Mouse (Mus musculus): Measurements from ENCODE around the gene Tns4. TPM values are rescaled to one million over a fixed set of nuclear protein-coding genes. Genes with fewer than 3 reads are reported as not detected.
A peak's percentile ranks its signal among the peaks of the same experiment; 100 is the strongest.

Tns4 gene
- polyA plus RNA-seq, 1 experiment from 2014 or later = 0.73 TPM

DNA sequence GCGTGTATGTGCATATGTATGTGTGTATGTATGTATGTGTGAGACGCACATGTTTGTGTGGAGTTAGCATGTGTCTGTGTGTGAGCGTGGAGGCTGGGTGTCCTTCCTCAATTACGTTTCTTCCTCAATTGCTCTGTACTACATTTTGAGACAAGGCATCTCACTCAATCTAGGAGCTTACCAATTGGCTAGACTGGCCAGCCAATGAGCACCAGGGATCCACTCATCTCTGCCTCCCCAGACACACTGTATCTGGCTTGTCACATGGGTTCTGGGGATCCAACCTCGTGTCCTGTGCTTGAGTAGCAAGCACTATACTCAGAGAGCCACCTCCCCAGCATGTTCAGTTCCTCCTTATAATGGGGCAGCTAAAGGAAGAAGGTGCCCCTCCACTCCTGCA lies 20.7 kb downstream of the Tns4 start:
- no peak for ATAC-seq (ENCODE audit: insufficient number of reproducible peaks, insufficient read depth, low FRiP score, low TSS enrichment, low read depth)
- Histone ChIP-seq H3K36me3 (no peaks in the 10 kb centered on the region), H3K27ac (peak overlapping the region; percentile 50), H3K4me1 (replicated peaks) (peaks cover 57% of the 10 kb centered on the region), H3K9ac (replicated peaks) (no peak overlapping the region), H3K27me3 (no peaks in the 10 kb centered on the region), H3K4me2 (no peak overlapping the region), H3K4me3 (replicated peaks) (no peak overlapping the region), H3K9me3 (no peaks in the 10 kb centered on the region)
- 92% methylated on average over 5 of the region's 5 CpGs for WGBS

DNA sequence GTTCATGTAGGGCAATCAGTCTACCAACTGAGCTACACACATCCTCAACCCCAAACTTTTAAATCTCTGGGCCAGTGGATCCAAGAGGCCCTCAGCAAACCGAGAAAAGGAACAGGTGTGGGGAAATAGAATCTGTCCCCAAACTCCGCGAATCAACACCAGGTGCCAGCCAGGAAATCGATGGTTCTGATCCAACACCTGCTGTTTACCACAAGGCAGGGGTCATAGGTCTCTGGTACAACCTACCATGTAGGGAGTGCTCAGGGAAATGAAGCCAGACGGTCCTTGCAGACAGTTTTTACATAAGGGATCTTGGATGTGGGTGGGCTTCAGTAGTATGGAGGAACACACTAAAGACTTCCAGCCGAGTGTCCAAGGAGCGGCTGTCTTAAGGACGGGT lies 21.5 kb downstream of the Tns4 start:
- H3K4me3 ChIP-seq (replicated peaks) = no peak overlapping the region
- 0 out of 2 replicates have a peak overlapping the region, but pooled peaks have one; percentile 35 for H3K27ac ChIP-seq
- peaks cover 57% of the 10 kb centered on the region for H3K4me1 ChIP-seq (replicated peaks)
- ATAC-seq (ENCODE audit: insufficient number of reproducible peaks, insufficient read depth, low FRiP score, low TSS enrichment, low read depth) = no peak
- H3K4me2 ChIP-seq = no peak overlapping the region
- no peak overlapping the region for H3K9ac ChIP-seq (replicated peaks)
- 64% methylated on average over 8 of the region's 8 CpGs for WGBS
- no peaks in the 10 kb centered on the region for H3K27me3 ChIP-seq
- H3K36me3 ChIP-seq = no peaks in the 10 kb centered on the region
- no peaks in the 10 kb centered on the region for H3K9me3 ChIP-seq

DNA sequence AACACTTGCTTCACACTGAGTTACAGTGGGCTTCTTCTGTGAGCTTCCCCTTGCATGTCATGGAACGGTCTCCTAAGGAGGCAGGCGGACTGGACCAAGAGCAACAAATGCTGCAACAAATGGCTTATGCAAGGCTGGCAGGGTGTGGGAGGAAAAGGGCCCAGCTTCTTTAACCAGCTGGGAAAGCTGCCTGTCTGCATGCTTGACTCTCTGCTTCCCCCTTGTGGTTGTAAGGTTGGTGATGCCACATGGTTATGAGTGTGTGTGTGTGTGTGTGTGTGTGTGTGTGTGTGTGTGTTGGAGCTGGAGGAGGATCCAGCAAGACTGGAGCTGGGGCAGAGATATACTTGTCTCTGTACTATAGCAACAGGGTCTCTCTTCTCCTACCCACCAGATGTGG lies 23.1 kb downstream of the Tns4 start:
- 15% methylated on average over 2 of the region's 2 CpGs for WGBS
- no peak overlapping the region for H3K4me3 ChIP-seq (replicated peaks)
- H3K27ac ChIP-seq = peak overlapping the region; percentile 58

DNA sequence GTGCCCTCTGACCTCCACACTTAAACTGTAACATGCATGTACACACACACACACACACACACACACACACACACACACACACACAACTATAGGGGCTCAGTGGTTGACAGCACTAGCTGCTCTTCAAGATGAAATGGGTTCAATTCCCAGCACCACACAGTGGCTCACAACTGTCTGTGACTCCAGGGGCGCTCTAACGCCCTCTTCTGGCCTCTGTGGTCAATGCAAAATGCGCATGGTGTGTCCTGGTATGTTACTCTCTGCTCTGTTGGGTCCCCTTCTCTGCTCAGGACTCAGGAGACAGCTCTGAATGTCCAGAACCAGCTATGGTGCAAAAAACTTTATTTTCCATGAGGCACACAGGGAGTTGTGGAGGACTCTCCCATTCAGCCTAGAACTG lies 23.8 kb downstream of the Tns4 start:
- Histone ChIP-seq H3K27ac (peak overlapping the region; percentile 58), H3K4me3 (replicated peaks) (no peak overlapping the region), H3K36me3 (no peaks in the 10 kb centered on the region), H3K4me2 (no peak overlapping the region), H3K27me3 (no peaks in the 10 kb centered on the region), H3K9me3 (no peaks in the 10 kb centered on the region), H3K9ac (replicated peaks) (no peak overlapping the region), H3K4me1 (replicated peaks) (peaks cover 41% of the 10 kb centered on the region)
- ATAC-seq (ENCODE audit: insufficient number of reproducible peaks, insufficient read depth, low FRiP score, low TSS enrichment, low read depth) = no peak
- 82% methylated on average over 3 of the region's 3 CpGs for WGBS

More for the DNA sequence above, 23.1 kb downstream of the Tns4 start:
- no peak overlapping the region for H3K4me2 ChIP-seq
- no peak overlapping the region for H3K9ac ChIP-seq (replicated peaks)
- H3K27me3 ChIP-seq = no peaks in the 10 kb centered on the region
- H3K36me3 ChIP-seq = no peaks in the 10 kb centered on the region
- ATAC-seq (ENCODE audit: insufficient number of reproducible peaks, insufficient read depth, low FRiP score, low TSS enrichment, low read depth) = no peak
- peaks cover 41% of the 10 kb centered on the region for H3K4me1 ChIP-seq (replicated peaks)
- H3K9me3 ChIP-seq = no peaks in the 10 kb centered on the region

DNA sequence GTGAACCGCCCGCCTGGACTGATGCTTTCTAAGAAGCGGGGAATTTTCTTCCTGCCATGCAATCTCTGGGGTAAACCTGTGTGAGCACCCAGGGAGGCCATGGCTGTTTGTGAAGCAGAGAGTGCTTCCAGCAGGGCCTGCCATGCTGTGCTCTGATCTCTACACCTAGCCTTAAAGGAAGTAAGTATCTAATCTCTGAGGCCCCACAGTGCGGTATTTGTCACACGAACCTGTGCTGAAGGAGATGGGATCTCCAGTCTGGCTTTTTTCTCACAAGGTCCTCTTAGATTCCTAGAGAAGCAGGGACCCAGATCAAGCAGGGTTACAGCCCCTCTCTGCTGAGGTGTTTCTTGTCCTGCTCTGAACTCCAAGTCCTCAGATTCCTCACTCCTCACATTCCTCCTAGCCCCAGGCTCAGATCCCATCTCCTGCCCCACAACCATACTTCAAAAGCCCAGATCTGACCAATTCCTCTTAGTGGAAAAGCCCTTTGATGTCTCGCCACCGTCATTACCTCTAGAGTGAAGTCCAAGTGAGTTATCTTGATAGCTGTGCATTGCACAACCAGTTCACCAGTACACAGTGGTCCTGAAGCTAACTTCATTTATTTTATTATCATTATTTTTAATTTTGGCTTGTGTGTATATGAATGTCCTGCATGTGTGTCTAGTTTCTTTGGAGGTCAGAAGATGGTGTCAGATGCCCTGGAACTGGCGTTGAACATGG lies 25.5 kb downstream of the Tns4 start:
- Histone ChIP-seq H3K4me3 (replicated peaks) (no peak overlapping the region), H3K9me3 (peaks cover 6% of the 10 kb centered on the region; the same call in 1 of the 2 replicates), H3K4me1 (replicated peaks) (peaks cover 36% of the 10 kb centered on the region), H3K27me3 (no peaks in the 10 kb centered on the region), H3K4me2 (no peak overlapping the region), H3K9ac (replicated peaks) (no peak overlapping the region), H3K36me3 (no peaks in the 10 kb centered on the region), H3K27ac (peak overlapping the region; percentile 54)
- 23% methylated on average over 8 of the region's 8 CpGs for WGBS
- no peak for ATAC-seq (ENCODE audit: insufficient number of reproducible peaks, insufficient read depth, low FRiP score, low TSS enrichment, low read depth)

DNA sequence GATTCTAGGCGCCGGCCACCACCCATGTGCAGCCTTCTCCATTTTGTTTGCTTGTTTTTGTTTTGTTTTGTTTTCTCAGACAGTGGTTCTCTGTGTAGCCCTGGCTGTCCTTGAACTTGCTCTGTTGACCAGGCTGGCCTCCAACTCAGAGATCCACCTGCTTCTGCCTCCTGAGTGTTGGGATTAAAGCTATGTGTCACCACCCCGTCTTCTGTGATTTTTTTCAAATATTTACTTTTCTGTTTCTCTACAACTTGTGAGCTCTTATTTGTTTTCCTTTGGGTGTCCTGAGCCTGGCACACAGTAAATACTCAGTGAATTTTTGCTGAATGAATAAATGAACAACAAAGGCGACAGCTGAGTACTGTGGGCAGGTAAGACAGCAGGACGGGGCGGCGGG lies 26.4 kb downstream of the Tns4 start:
- Histone ChIP-seq H3K27me3 (no peaks in the 10 kb centered on the region), H3K9me3 (peaks cover 6% of the 10 kb centered on the region; the same call in 1 of the 2 replicates), H3K4me3 (replicated peaks) (no peak overlapping the region), H3K4me2 (no peak overlapping the region), H3K9ac (replicated peaks) (no peak overlapping the region), H3K27ac (no peak overlapping the region; the same call in 1 of the 2 replicates), H3K36me3 (no peaks in the 10 kb centered on the region), H3K4me1 (replicated peaks) (peaks cover 36% of the 10 kb centered on the region)
- WGBS = 85% methylated on average over 7 of the region's 7 CpGs
- ATAC-seq (ENCODE audit: insufficient number of reproducible peaks, insufficient read depth, low FRiP score, low TSS enrichment, low read depth) = no peak

DNA sequence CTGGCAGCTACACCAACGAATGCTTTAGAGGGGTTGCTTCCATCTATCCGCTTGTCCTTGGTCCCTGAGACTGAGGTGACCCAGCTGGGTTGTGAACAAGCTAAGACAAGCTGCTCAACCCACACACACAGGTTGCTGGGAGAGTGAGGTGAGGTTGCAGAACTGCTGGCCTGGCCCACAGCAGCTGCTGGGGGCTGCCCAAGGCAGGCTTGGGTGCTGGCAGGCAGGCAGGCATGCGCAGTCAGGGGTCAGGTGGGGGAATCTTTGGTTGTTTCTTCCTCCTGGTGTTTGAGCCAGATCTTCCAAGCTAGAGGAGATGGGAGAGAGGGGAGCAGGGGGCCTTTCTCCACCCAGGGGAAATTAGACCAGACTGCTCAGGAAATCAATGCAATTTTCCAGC lies 28.7 kb downstream of the Tns4 start:
- H3K36me3 ChIP-seq = no peaks in the 10 kb centered on the region
- H3K27ac ChIP-seq = peak overlapping the region; percentile 74
- WGBS = 78% methylated on average over 3 of the region's 3 CpGs
- H3K4me2 ChIP-seq = no peak overlapping the region
- no peak overlapping the region for H3K4me3 ChIP-seq (replicated peaks)
- no peaks in the 10 kb centered on the region for H3K27me3 ChIP-seq
- peaks cover 39% of the 10 kb centered on the region for H3K4me1 ChIP-seq (replicated peaks)
- no peak overlapping the region for H3K9ac ChIP-seq (replicated peaks)
- peaks cover 6% of the 10 kb centered on the region; the same call in 1 of the 2 replicates for H3K9me3 ChIP-seq
- no peak for ATAC-seq (ENCODE audit: insufficient number of reproducible peaks, insufficient read depth, low FRiP score, low TSS enrichment, low read depth)

DNA sequence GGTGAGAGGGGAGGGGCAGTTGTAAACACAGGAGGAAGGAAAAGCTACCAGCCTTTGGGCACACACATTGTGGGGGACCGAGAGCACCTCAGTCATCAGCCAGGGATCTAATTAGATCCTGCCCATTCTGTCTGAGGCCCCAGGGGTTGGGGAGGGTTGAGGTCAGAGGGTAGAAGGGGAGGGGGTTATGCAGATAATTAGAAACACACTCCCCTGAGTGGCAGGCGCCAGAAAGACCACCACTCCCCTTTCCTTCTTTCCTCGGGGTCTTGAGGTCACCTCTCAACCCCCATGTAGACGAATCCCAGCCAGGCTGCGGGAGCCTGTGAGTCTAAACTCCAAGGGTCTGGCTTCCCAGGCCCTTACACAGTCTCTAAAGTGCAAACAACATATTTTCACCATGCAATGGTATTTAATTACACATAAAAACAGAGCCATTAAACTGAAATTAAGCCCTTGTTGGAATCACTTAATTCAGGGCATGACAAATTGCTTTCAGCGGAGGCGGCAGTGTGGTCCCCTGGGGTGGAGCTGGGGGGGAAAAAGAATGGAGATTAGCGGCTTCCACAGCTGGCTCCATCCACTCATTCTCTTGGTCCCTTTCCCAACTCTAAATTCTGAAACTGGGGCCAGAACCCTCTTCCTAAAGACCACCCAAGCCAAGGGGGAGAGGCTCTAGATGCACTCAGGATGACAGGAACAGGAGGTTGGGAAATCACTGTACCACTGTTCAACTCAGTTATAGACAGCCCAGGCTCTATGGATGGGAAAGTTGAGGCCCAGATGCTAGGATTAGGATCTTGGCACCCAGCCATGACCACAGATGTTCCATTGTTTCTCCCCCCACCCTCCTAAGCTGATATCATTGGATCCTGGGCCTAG lies 33.3 kb downstream of the Tns4 start:
- ATAC-seq (ENCODE audit: insufficient number of reproducible peaks, insufficient read depth, low FRiP score, low TSS enrichment, low read depth) = peak; percentile 58
- Histone ChIP-seq H3K4me3 (replicated peaks) (no peak overlapping the region), H3K9me3 (peaks cover 6% of the 10 kb centered on the region; the same call in 1 of the 2 replicates), H3K4me2 (peak overlapping the region; percentile 15), H3K27ac (peak overlapping the region; percentile 86), H3K4me1 (replicated peaks) (peaks cover 35% of the 10 kb centered on the region), H3K9ac (replicated peaks) (no peak overlapping the region), H3K27me3 (no peaks in the 10 kb centered on the region), H3K36me3 (peaks cover 38% of the 10 kb centered on the region)
- WGBS = 5% methylated on average over 8 of the region's 8 CpGs

DNA sequence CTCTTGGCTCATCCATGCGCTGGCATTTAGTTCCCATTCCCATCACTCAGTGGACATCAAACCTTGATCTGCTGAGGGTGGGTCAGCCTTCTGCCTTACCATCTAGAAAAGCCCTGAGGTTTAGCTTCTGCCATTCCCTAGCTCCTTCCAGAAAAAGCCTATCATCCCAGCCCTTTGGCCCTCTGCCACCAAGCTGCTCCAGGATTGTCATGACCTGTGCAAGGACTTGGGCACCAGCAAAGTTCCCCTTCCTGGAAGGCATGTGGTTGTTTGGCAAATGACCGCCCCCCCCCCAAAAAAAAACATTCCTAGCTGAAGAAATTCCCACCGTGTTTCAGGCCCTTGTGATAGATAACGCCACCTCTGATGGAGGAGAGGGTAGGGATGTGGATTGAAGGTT lies 34.0 kb downstream of the Tns4 start:
- H3K4me2 ChIP-seq = peak overlapping the region; percentile 15
- H3K27ac ChIP-seq = peak overlapping the region; percentile 86
- H3K4me3 ChIP-seq (replicated peaks) = no peak overlapping the region
- H3K36me3 ChIP-seq = peaks cover 45% of the 10 kb centered on the region
- no peaks in the 10 kb centered on the region for H3K27me3 ChIP-seq
- 29% methylated on average over 4 of the region's 4 CpGs for WGBS
- no peak for ATAC-seq (ENCODE audit: insufficient number of reproducible peaks, insufficient read depth, low FRiP score, low TSS enrichment, low read depth)
- H3K4me1 ChIP-seq (replicated peaks) = peaks cover 29% of the 10 kb centered on the region
- H3K9ac ChIP-seq (replicated peaks) = no peak overlapping the region
- H3K9me3 ChIP-seq = peaks cover 6% of the 10 kb centered on the region; the same call in 1 of the 2 replicates

DNA sequence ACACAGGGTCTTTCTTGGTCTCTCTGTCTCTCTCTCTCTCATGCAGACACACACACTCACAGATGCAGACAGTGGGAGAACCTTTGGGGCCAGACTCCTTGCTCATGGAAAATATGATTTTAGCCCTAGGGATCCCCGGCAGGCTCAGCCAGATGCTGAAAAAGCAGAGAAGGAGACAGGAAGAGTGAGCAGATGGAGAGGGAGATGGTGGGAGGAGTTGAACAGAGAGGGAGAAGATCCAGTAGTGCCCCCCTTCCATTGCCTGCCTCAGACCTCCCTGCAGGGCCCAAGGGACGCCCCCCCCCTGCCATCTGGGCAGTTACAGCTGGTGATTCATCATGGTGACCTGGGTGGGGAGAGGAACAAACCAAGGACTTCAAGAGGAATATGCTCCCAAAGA lies 41.5 kb downstream of the Tns4 start:
- Histone ChIP-seq H3K27me3 (no peaks in the 10 kb centered on the region), H3K9ac (replicated peaks) (peak overlapping the region; percentile 46; the same call in 1 of the 2 replicates), H3K9me3 (no peaks in the 10 kb centered on the region), H3K36me3 (peaks cover 83% of the 10 kb centered on the region), H3K4me2 (peak overlapping the region; percentile 85), H3K4me1 (replicated peaks) (peaks cover 61% of the 10 kb centered on the region), H3K4me3 (replicated peaks) (0 out of 2 replicates have a peak overlapping the region, but pooled peaks have one; percentile 97), H3K27ac (peak overlapping the region; percentile 93)
- no peak for ATAC-seq (ENCODE audit: insufficient number of reproducible peaks, insufficient read depth, low FRiP score, low TSS enrichment, low read depth)
- 46% methylated on average over 2 of the region's 2 CpGs for WGBS

DNA sequence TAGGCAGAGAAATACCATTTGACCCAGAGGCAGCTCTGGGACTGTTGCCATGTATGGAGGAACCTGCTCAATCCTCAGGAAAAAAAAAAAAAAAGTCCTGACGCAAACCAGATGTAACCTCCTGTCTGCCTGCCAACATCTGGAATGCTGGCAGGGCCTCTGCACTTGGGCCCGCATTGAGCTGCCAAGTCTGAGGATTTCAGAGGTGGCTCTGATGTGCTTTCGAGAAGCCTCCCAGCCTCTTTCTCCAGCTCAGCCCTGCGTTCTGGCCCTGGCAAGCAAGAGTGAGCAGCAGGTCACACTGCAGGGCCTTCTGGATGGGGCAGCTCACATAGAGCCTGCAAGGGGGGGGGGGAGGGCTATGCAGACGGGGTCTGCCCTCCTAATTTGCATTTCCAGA lies 42.0 kb downstream of the Tns4 start:
- H3K9ac ChIP-seq (replicated peaks) = peak overlapping the region; percentile 46; the same call in 1 of the 2 replicates
- no peak for ATAC-seq (ENCODE audit: insufficient number of reproducible peaks, insufficient read depth, low FRiP score, low TSS enrichment, low read depth)
- 8% methylated on average over 5 of the region's 5 CpGs for WGBS

More for the DNA sequence above, 42.0 kb downstream of the Tns4 start:
- H3K4me3 ChIP-seq (replicated peaks) = peak overlapping the region; percentile 97
- H3K27me3 ChIP-seq = no peaks in the 10 kb centered on the region
- peaks cover 63% of the 10 kb centered on the region for H3K4me1 ChIP-seq (replicated peaks)
- H3K27ac ChIP-seq = peak overlapping the region; percentile 93
- no peaks in the 10 kb centered on the region for H3K9me3 ChIP-seq
- H3K36me3 ChIP-seq = peaks cover 78% of the 10 kb centered on the region
- peak overlapping the region; percentile 85 for H3K4me2 ChIP-seq
